Mouse (Mus musculus): ENCODE measurements around the gene Eef2k.
"Not testable (repeated sequence)": the region's sequence is repeated elsewhere in the genome, so short reads cannot be mapped to it uniquely, and the experiment has no call there.

Eef2k gene

DNA sequence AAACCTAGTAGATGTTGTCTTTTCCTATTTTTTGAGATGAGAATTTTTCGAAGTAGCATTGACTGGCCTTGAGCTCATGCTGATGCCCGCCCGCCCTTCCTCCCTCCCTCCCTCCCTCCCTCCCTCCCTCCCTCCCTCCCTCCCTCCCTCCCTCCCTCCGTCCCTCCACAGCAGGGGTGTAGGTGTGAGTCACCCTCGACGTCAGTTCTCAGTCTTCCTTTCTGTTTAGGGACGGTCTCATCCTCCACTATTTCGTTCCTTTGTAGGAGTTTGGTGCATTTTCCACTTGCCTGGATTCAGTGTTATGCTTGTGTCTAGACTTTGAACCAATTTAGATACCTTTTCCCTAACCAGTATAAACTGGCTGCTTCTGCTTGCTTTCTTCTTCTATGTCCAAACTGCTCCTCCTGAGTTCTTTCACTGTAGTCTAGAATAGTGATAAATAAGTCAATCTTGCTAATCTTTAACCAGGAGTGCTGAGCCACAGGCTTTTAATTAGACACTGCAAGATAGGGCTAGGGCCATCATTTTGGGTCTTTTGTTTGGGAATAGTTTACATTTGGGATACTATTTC lies 101.4 kb downstream of the Eef2k start:
- no peak for DNase-seq

DNA sequence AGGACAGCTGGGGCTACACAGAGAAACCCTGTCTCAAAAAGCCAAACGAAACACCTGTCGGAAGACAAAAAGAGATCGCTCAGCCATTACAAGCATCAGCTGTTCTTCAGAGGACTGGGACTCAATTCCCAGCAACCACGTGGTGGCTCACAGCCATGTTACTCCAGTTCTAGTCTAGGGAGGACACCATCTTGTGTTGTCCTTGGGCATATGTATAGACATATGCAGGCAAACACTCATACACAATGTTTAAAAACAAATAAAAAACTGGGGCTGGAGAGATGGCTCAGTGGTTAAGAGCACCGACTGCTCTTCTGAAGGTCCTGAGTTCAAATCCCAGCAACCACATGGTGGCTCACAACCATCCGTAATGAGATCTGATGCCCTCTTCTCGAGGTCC lies 111.0 kb downstream of the Eef2k start:
- not testable (repeated sequence) for DNase-seq
